Mouse (Mus musculus) limb, embryonic 15.5 days (tissue): ENCODE measurements at regions not wholly inside any gene's neighbourhood (a gene's known extent, or its start where the extent isn't known, plus 50 kb on each side); places are given as distances from the start of the nearest gene placed in this dataset.

Experiments
- ATAC-seq: fragments of 200-750 bp; cut with Nextera tagmentation; 2 replicates; pipeline ENCODE4 v1.8.0; 2017; ENCODE audit warnings: low read depth, moderate TSS enrichment; ENCODE audit not compliant: insufficient number of reproducible peaks, low FRiP score, low TSS enrichment
- H3K27ac ChIP-seq: fragments of 300-500 bp; sonication (generic); 2 replicates; pipeline ENCODE4 v1.5.1; 2015; ENCODE audit warnings: moderate library complexity, mild to moderate bottlenecking, inconsistent platforms
- H3K27me3 ChIP-seq: fragments of 300-500 bp; sonication (generic); 2 replicates; pipeline ENCODE4 v1.6.1; 2015; ENCODE audit warnings: inconsistent platforms
- H3K36me3 ChIP-seq: fragments of 300-500 bp; sonication (generic); 2 replicates; pipeline ENCODE4 v1.6.1; 2015; ENCODE audit warnings: inconsistent platforms
- H3K4me1 ChIP-seq: fragments of 300-500 bp; sonication (generic); 2 replicates; pipeline ENCODE4 v1.6.1; 2015; ENCODE audit warnings: inconsistent platforms
- H3K4me2 ChIP-seq: fragments of 300-500 bp; sonication (generic); 2 replicates; pipeline ENCODE4 v1.6.1; 2015; ENCODE audit warnings: mild to moderate bottlenecking, inconsistent platforms
- H3K4me3 ChIP-seq: fragments of 300-500 bp; sonication (generic); 2 replicates; pipeline ENCODE4 v1.5.1; 2015; ENCODE audit warnings: mild to moderate bottlenecking, inconsistent platforms
- H3K9ac ChIP-seq: fragments of 300-500 bp; sonication (generic); 2 replicates; pipeline ENCODE4 v1.6.1; 2015; ENCODE audit warnings: inconsistent platforms
- H3K9me3 ChIP-seq: fragments of 300-500 bp; sonication (generic); 2 replicates; pipeline ENCODE4 v1.6.1; 2016; ENCODE audit warnings: inconsistent platforms
- WGBS: fragments of 180-500 bp; shearing (Covaris S2); methylation state at CpG from one replicate; pipeline ENCODE4 v1.1.7; 2015; 5-methylcytosine and 5-hydroxymethylcytosine counted together

GRCm38 (mm10) chr13:83041506-83041905, 462.3 kb upstream of the Mef2c start:
- Histone ChIP-seq H3K36me3 (no peaks in the 10 kb centered on the region), H3K9ac (no peak overlapping the region), H3K4me1 (no peaks in the 10 kb centered on the region), H3K4me2 (no peak overlapping the region), H3K9me3 (no peaks in the 10 kb centered on the region), H3K27ac (no peak overlapping the region), H3K4me3 (no peak overlapping the region), H3K27me3 (no peaks in the 10 kb centered on the region)
- no peak for ATAC-seq
- WGBS = 88% methylated on average over 1 of the region's 1 CpGs

- Histone ChIP-seq H3K27ac (no peak overlapping the region), H3K9me3 (no peaks in the 10 kb centered on the region), H3K4me3 (no peak overlapping the region), H3K4me1 (no peaks in the 10 kb centered on the region), H3K36me3 (no peaks in the 10 kb centered on the region), H3K9ac (no peak overlapping the region), H3K27me3 (no peaks in the 10 kb centered on the region), H3K4me2 (no peak overlapping the region)
- no peak for ATAC-seq
- 87% methylated on average over 6 of the region's 6 CpGs for WGBS
Measured at GRCm38 (mm10) chr13:83045516-83045915, 458.3 kb upstream of the Mef2c start.

- WGBS = 74% methylated on average over 2 of the region's 2 CpGs
- no peak overlapping the region for H3K4me3 ChIP-seq
- ATAC-seq = no peak
Measured at GRCm38 (mm10) chr13:83045970-83046369, 457.9 kb upstream of the Mef2c start.

GRCm38 (mm10) chr13:83046571-83047123, 457.2 kb upstream of the Mef2c start:
- H3K9me3 ChIP-seq = no peaks in the 10 kb centered on the region
- no peak overlapping the region for H3K9ac ChIP-seq

More at GRCm38 (mm10) chr13:83045970-83046369, 457.9 kb upstream of the Mef2c start:
- no peaks in the 10 kb centered on the region for H3K36me3 ChIP-seq
- H3K9ac ChIP-seq = no peak overlapping the region
- H3K4me2 ChIP-seq = no peak overlapping the region
- H3K27ac ChIP-seq = no peak overlapping the region
- H3K4me1 ChIP-seq = no peaks in the 10 kb centered on the region
- H3K9me3 ChIP-seq = no peaks in the 10 kb centered on the region
- H3K27me3 ChIP-seq = no peaks in the 10 kb centered on the region

GRCm38 (mm10) chr13:83055865-83056264, 448.0 kb upstream of the Mef2c start:
- Histone ChIP-seq H3K4me1 (no peaks in the 10 kb centered on the region), H3K27me3 (no peaks in the 10 kb centered on the region), H3K9ac (no peak overlapping the region), H3K36me3 (no peaks in the 10 kb centered on the region), H3K9me3 (no peaks in the 10 kb centered on the region), H3K4me2 (no peak overlapping the region), H3K4me3 (no peak overlapping the region), H3K27ac (no peak overlapping the region)
- WGBS = 47% methylated on average over 2 of the region's 2 CpGs
- ATAC-seq = no peak

More at GRCm38 (mm10) chr13:83046571-83047123, 457.2 kb upstream of the Mef2c start:
- no peaks in the 10 kb centered on the region for H3K4me1 ChIP-seq
- no peak overlapping the region for H3K4me2 ChIP-seq
- H3K4me3 ChIP-seq = no peak overlapping the region
- ATAC-seq = no peak
- no peak overlapping the region for H3K27ac ChIP-seq
- WGBS = 23% methylated on average over 4 of the region's 4 CpGs
- H3K36me3 ChIP-seq = no peaks in the 10 kb centered on the region
- no peaks in the 10 kb centered on the region for H3K27me3 ChIP-seq

- WGBS = 80% methylated on average over 2 of the region's 2 CpGs
- Histone ChIP-seq H3K36me3 (no peaks in the 10 kb centered on the region), H3K9ac (no peak overlapping the region), H3K4me2 (no peak overlapping the region), H3K4me1 (no peaks in the 10 kb centered on the region), H3K9me3 (no peaks in the 10 kb centered on the region), H3K27me3 (no peaks in the 10 kb centered on the region), H3K4me3 (no peak overlapping the region), H3K27ac (no peak overlapping the region)
- no peak for ATAC-seq
Measured at GRCm38 (mm10) chr13:83056415-83056814, 447.4 kb upstream of the Mef2c start.

GRCm38 (mm10) chr13:83064727-83065126, 439.1 kb upstream of the Mef2c start:
- Histone ChIP-seq H3K4me3 (no peak overlapping the region), H3K27me3 (no peaks in the 10 kb centered on the region), H3K9me3 (no peaks in the 10 kb centered on the region), H3K27ac (no peak overlapping the region), H3K4me2 (no peak overlapping the region), H3K36me3 (no peaks in the 10 kb centered on the region), H3K4me1 (no peaks in the 10 kb centered on the region), H3K9ac (no peak overlapping the region)
- WGBS = 49% methylated on average over 5 of the region's 5 CpGs
- ATAC-seq = no peak

- WGBS = 89% methylated on average over 3 of the region's 3 CpGs
- H3K36me3 ChIP-seq = no peaks in the 10 kb centered on the region
Measured at GRCm38 (mm10) chr13:83065201-83065600, 438.6 kb upstream of the Mef2c start.

GRCm38 (mm10) chr13:83066115-83066753, 437.6 kb upstream of the Mef2c start:
- WGBS = 40% methylated on average over 8 of the region's 8 CpGs
- Histone ChIP-seq H3K9ac (no peak overlapping the region), H3K27ac (no peak overlapping the region), H3K36me3 (no peaks in the 10 kb centered on the region), H3K4me3 (no peak overlapping the region), H3K27me3 (no peaks in the 10 kb centered on the region), H3K4me1 (no peaks in the 10 kb centered on the region), H3K4me2 (no peak overlapping the region), H3K9me3 (no peaks in the 10 kb centered on the region)
- no peak for ATAC-seq

More at GRCm38 (mm10) chr13:83065201-83065600, 438.6 kb upstream of the Mef2c start:
- Histone ChIP-seq H3K4me2 (no peak overlapping the region), H3K9ac (no peak overlapping the region), H3K4me3 (no peak overlapping the region), H3K4me1 (no peaks in the 10 kb centered on the region), H3K9me3 (no peaks in the 10 kb centered on the region), H3K27ac (no peak overlapping the region), H3K27me3 (no peaks in the 10 kb centered on the region)
- ATAC-seq = no peak

GRCm38 (mm10) chr13:83067496-83067895, 436.3 kb upstream of the Mef2c start:
- no peak overlapping the region for H3K4me3 ChIP-seq
- no peak for ATAC-seq

GRCm38 (mm10) chr13:83068588-83068987, 435.2 kb upstream of the Mef2c start:
- no peaks in the 10 kb centered on the region for H3K4me1 ChIP-seq
- no peaks in the 10 kb centered on the region for H3K27me3 ChIP-seq
- no peak overlapping the region for H3K4me3 ChIP-seq
- H3K27ac ChIP-seq = no peak overlapping the region
- no peak for ATAC-seq
- no peaks in the 10 kb centered on the region for H3K9me3 ChIP-seq
- WGBS = 64% methylated on average over 1 of the region's 1 CpGs
- no peak overlapping the region for H3K9ac ChIP-seq
- no peak overlapping the region for H3K4me2 ChIP-seq
- no peaks in the 10 kb centered on the region for H3K36me3 ChIP-seq

More at GRCm38 (mm10) chr13:83067496-83067895, 436.3 kb upstream of the Mef2c start:
- H3K9me3 ChIP-seq = no peaks in the 10 kb centered on the region
- no peak overlapping the region for H3K9ac ChIP-seq
- H3K27ac ChIP-seq = no peak overlapping the region
- H3K36me3 ChIP-seq = no peaks in the 10 kb centered on the region
- no peaks in the 10 kb centered on the region for H3K4me1 ChIP-seq
- no peaks in the 10 kb centered on the region for H3K27me3 ChIP-seq
- no peak overlapping the region for H3K4me2 ChIP-seq
- WGBS = 77% methylated on average over 2 of the region's 2 CpGs

- Histone ChIP-seq H3K4me1 (no peaks in the 10 kb centered on the region), H3K4me3 (no peak overlapping the region), H3K27ac (no peak overlapping the region), H3K4me2 (no peak overlapping the region), H3K36me3 (no peaks in the 10 kb centered on the region), H3K27me3 (no peaks in the 10 kb centered on the region), H3K9me3 (no peaks in the 10 kb centered on the region), H3K9ac (no peak overlapping the region)
- no peak for ATAC-seq
Measured at GRCm38 (mm10) chr13:83069293-83069692, 434.5 kb upstream of the Mef2c start.
